Mouse (Mus musculus) thymus, adult 18-20 months (tissue): ENCODE results near the gene Smpd2.

Source experiments
- DNase-seq, 2 experiments: peaks; one replicate each; pipeline ENCODE4 v3.0.0; 2022; ENCODE audit warnings: mixed read lengths in 2 of 2

Smpd2 gene

DNA sequence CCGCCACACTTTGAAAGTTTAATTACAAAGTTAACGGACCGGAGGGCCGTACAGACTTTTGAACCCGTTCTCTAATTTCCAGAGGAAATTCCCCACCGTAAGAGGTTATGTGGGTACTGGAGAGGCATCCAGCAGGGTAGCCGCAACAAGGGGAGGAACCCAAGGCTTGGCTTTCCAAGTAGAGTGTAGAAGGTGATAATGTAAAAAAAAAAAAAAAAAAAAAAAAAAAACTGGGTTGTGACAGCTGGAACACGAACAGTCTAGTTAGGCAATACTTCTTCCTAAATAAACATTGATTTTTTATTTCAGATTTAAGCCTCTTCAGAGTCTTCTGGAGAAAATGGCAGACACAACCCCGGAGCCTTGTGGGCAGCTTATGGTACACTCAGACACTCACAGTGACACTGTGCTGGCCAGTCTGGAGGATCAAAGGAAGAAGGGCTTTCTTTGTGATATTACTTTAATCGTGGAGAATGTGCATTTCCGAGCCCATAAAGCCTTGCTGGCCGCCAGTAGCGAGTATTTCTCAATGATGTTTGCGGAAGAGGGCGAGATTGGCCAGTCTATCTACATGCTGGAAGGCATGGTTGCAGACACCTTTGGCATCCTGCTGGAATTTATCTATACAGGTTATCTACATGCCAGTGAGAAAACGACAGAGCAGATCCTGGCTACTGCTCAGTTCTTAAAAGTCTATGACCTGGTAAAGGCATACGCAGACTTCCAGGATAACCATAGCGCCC is 39.2 kb downstream of the Smpd2 start:
- no peak for DNase-seq

DNA sequence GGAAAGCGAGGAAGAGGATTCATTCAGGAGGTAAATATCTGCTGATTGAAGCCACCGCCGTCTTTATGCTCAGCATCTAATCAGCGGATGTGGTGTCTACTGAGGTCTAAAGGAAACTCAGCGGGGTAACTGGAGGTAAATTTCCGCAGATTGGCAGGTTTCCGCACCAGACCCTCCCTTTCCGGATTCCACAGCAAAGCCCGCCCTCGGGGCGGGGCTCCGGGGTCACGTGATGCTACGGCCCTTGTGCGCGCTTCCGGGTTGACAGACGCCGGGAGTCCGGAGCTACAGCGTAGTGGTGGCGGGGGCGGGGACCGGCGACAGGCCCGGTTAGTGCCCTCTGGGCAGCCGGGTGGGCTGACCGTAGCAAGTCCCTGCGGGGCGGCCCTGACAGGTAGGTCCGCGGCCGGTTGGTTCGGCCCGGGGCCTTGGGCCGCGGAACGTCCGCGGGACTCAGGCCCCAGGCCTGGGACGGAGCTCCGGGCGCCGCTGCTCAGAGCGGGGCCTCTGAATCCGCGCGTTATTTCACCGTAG is 40.0 kb downstream of the Smpd2 start, which contains the start of gene Zbtb24:
Gene Zbtb24 (plus strand): TSS at position 247 of the 534 bp plus-strand sequence.
- DNase-seq = peak; percentile 89 to 94

DNA sequence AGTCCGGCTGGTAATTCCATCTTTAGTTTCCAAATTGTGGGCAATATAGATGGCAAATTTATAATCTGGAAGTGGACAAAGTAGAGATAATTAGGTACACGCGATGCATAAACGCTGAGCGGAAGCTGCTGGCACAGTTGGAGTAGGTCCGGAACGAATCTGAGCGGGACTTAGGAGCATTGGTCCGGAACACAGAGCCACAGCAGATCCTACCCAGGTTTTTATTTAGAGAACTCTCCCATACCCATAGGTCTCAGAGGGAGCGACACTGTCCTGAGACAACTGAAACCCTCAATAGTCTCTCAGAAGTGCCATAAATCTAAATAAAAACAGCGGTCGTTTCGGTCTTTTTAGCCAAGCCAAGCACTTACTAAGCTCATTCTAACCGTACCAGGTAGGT is 40.5 kb downstream of the Smpd2 start:
- peak in 1 of 2 experiments; percentile 14 for DNase-seq

DNA sequence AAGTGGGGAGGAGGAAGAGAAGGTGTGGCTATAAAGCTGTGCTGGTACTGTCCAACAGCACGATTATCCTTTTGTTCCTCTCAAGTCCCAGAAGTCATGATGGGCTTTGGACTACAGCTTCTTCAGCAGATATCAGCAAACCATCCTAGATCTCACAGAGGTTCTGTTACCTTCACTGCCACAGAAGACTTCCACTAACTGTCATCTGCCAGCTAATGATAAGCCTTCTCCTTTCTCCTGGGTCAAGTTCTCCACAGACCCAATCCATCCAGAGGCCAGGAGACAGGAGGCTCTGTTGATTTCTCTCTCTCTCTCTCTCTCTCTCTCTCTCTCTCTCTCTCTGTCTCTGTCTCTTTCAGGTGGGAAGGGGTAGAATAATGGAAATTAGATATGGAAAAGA is 42.0 kb downstream of the Smpd2 start:
- no peak for DNase-seq
